Mouse (Mus musculus) lung, postnatal 0 days (tissue): ENCODE measurements at regions not wholly inside any gene's neighbourhood (a gene's known extent, or its start where the extent isn't known, plus 50 kb on each side); places are given as distances from the start of the nearest gene placed in this dataset.

ENCODE experiments used
- ATAC-seq: fragments of 200-750 bp; cut with Nextera tagmentation; 2 replicates; pipeline ENCODE4 v1.8.0; 2017; ENCODE audit warnings: moderate library complexity
- DNase-seq: peaks from one replicate; pipeline ENCODE4 v3.0.0-alpha.2; 2016; ENCODE audit warnings: low spot score
- H3K27ac ChIP-seq: fragments of 300-500 bp; sonication (generic); 2 replicates; pipeline ENCODE4 v1.5.1; 2014; ENCODE audit warnings: antibody characterized with exemption, mild to moderate bottlenecking, low read length, mixed read lengths
- H3K27me3 ChIP-seq: fragments of 300-500 bp; sonication (generic); replicated peaks from 2 replicates; pipeline ENCODE4 v1.6.1; 2014; ENCODE audit warnings: low read length, mixed read lengths; ENCODE audit not compliant: insufficient read depth
- H3K36me3 ChIP-seq: fragments of 300-500 bp; sonication (generic); 2 replicates; pipeline ENCODE4 v1.6.1; 2014; ENCODE audit warnings: low read length, mixed read lengths; ENCODE audit not compliant: insufficient read depth
- H3K4me1 ChIP-seq: fragments of 300-500 bp; sonication (generic); 2 replicates; pipeline ENCODE4 v1.6.1; 2014; ENCODE audit warnings: antibody characterized with exemption, low read depth, low read length, mixed read lengths; ENCODE audit not compliant: insufficient read depth
- H3K4me2 ChIP-seq: fragments of 300-500 bp; sonication (generic); replicated peaks from 2 replicates; pipeline ENCODE4 v1.6.1; 2014; ENCODE audit warnings: low read depth, mild to moderate bottlenecking, low read length, moderate library complexity, mixed read lengths
- H3K4me3 ChIP-seq: fragments of 300-500 bp; sonication (generic); 2 replicates; pipeline ENCODE4 v1.5.1; 2014; ENCODE audit warnings: low read depth, low read length
- H3K9ac ChIP-seq: fragments of 300-500 bp; sonication (generic); replicated peaks from 2 replicates; pipeline ENCODE4 v1.6.1; 2014; ENCODE audit warnings: low read depth, mild to moderate bottlenecking
- H3K9me3 ChIP-seq: fragments of 300-500 bp; sonication (generic); 2 replicates; pipeline ENCODE4 v1.6.1; 2016; ENCODE audit warnings: low read length, mixed read lengths
- CTCF ChIP-seq: IDR thresholded peaks from 2 replicates; pipeline ENCODE4 v1.5.1; 2016; ENCODE audit warnings: antibody characterized with exemption, mild to moderate bottlenecking
- EP300 ChIP-seq: IDR thresholded peaks from 2 replicates; pipeline ENCODE4 v1.6.1; 2016; ENCODE audit warnings: antibody characterized with exemption, mild to moderate bottlenecking, control low read depth
- WGBS: fragments of 180-500 bp; shearing (Covaris S2); extraction: QIAGEN DNeasy Blood & Tissue Kit; methylation state at CpG from one replicate; pipeline ENCODE4 v1.1.7; 2014; 5-methylcytosine and 5-hydroxymethylcytosine counted together

DNA sequence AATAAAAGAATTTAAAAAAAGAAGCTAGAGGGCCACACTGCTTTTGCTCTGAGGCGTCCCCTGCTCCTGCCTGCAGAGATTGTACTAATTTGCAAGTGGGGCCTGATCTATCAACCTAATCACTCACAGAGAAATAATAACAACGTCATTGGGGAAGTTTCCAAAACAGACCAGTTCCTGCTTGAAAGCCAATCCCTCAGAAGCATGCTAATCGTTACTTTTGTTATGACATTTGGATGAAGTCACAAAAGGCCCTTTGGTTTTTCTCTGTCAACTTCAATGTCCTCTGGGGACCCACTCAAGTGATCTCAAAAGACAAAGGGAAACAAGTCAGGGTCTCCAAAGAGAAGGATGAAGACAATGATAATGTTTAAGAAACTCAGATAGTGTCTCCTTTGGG, 72.2 kb upstream of the Srd5a3 start:
- no peak overlapping the region for H3K4me3 ChIP-seq
- no peaks in the 10 kb centered on the region for H3K36me3 ChIP-seq
- 0 out of 2 replicates have a peak, but pooled peaks cover 4% of the 10 kb centered on the region for H3K4me1 ChIP-seq
- WGBS = 46% methylated on average over 3 of the region's 3 CpGs
- no peak overlapping the region for H3K27ac ChIP-seq
- ATAC-seq (no peak), DNase-seq (no peak)
- H3K4me2 ChIP-seq = no peak overlapping the region
- no peaks in the 10 kb centered on the region for H3K27me3 ChIP-seq
- no peaks in the 10 kb centered on the region for H3K9me3 ChIP-seq
- H3K9ac ChIP-seq = no peak overlapping the region
- TF ChIP-seq EP300 (no peak), CTCF (no peak)

DNA sequence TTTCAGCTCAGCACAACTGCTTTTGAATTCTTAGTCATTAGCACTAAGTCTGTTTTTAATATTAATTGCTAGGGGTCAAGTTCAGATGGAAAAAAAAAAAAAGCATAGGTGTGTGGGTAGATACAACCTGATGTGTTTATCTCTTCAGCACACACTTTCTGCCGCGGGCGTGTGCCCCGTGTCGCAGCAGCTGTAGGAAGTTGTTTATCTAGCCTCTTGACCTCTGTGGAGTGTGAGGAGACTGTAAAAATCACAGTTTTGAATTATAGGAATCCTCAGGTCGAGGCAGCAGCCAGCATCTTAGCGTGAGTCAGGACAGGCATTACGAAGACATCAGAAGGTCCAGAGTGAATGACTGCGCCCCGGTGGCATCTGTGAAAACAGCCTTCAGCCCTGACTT, 72.8 kb upstream of the Srd5a3 start:
- no peak overlapping the region for H3K9ac ChIP-seq
- ATAC-seq = no peak
- WGBS = 13% methylated on average over 10 of the region's 10 CpGs

DNA sequence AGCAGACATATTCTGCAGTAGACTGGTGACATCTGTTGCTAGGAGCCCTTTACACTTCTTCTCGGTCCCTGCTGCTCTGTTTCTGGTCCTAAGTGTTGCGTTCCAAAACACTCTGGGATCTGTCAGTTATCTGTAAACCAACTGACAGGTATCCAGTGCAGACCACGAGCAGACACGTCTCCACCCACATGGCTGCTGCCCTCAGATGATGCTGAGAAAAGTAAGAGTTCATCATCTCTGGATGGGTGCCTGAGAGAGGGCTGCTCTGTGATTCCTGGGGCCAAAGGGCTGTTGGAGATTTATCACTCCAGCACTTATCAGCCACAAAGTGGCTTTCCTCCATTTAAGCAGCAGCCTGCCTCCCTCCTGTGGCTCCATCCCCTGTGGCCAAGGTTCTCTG, 74.3 kb upstream of the Srd5a3 start:
- DNase-seq = no peak
- Histone ChIP-seq H3K27ac (no peak overlapping the region), H3K27me3 (no peaks in the 10 kb centered on the region), H3K4me3 (no peak overlapping the region), H3K9ac (no peak overlapping the region), H3K9me3 (no peaks in the 10 kb centered on the region), H3K4me1 (0 out of 2 replicates have a peak, but pooled peaks cover 4% of the 10 kb centered on the region), H3K36me3 (no peaks in the 10 kb centered on the region), H3K4me2 (no peak overlapping the region)
- TF ChIP-seq CTCF (no peak), EP300 (no peak)
- no peak for ATAC-seq
- 31% methylated on average over 4 of the region's 4 CpGs for WGBS

More for the DNA sequence above, 72.8 kb upstream of the Srd5a3 start:
- no peaks in the 10 kb centered on the region for H3K9me3 ChIP-seq
- H3K4me1 ChIP-seq = 0 out of 2 replicates have a peak, but pooled peaks cover 4% of the 10 kb centered on the region
- H3K4me2 ChIP-seq = no peak overlapping the region
- TF ChIP-seq CTCF = no peak
- TF ChIP-seq EP300 = no peak
- H3K27ac ChIP-seq = no peak overlapping the region
- H3K4me3 ChIP-seq = no peak overlapping the region
- DNase-seq = peak; percentile 14
- H3K27me3 ChIP-seq = no peaks in the 10 kb centered on the region
- no peaks in the 10 kb centered on the region for H3K36me3 ChIP-seq

DNA sequence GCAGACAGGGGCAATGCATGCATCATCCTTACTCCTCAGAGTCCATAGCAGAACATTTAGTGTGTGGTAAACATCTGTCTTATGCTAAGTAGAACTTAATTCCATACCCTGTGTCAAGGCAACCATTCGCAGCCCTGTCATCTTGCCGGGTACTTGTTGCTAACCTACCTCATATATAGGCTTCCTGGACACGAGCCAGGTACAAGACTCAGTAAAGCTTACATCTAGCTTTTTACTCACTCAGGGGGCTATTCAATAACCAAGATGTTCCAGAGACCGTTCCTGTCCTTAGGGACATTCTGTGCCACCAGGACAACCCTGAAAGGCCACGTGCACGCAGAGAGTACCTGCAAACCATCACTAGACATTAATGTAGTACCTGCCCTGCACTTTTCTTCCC, 74.8 kb upstream of the Srd5a3 start:
- no peaks in the 10 kb centered on the region for H3K9me3 ChIP-seq
- no peak for DNase-seq
- no peak overlapping the region for H3K4me3 ChIP-seq
- H3K36me3 ChIP-seq = no peaks in the 10 kb centered on the region
- no peak overlapping the region for H3K9ac ChIP-seq
- no peaks in the 10 kb centered on the region for H3K27me3 ChIP-seq
- ATAC-seq = no peak
- H3K27ac ChIP-seq = no peak overlapping the region
- no peak overlapping the region for H3K4me2 ChIP-seq
- WGBS = 53% methylated on average over 6 of the region's 6 CpGs
- no peak for TF ChIP-seq CTCF
- no peak for TF ChIP-seq EP300
- 0 out of 2 replicates have a peak, but pooled peaks cover 4% of the 10 kb centered on the region for H3K4me1 ChIP-seq

DNA sequence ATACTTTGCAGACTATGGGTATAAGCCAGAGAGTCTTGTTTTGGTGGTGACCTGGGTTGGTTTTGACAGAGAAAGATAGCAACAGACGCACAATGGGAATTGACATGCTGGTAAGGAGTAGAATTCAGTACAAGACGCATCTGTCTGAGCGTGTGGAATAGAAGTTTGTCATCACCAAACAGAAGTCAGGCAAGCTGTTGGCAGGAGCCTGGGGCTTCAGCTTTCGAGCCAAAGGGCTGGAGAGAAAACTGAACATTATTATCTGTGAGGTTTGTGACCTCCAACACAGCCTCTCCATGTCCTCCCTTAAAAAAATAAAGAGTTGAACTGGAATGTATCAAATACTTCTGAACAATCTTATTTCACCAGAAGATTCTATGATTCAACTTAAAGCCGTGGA, 75.4 kb upstream of the Srd5a3 start:
- Histone ChIP-seq H3K27ac (no peak overlapping the region), H3K4me3 (no peak overlapping the region), H3K27me3 (no peaks in the 10 kb centered on the region), H3K4me1 (0 out of 2 replicates have a peak, but pooled peaks cover 4% of the 10 kb centered on the region), H3K9ac (no peak overlapping the region), H3K36me3 (no peaks in the 10 kb centered on the region), H3K9me3 (no peaks in the 10 kb centered on the region), H3K4me2 (no peak overlapping the region)
- peak; percentile 25 for DNase-seq
- 53% methylated on average over 5 of the region's 5 CpGs for WGBS
- no peak for TF ChIP-seq CTCF
- TF ChIP-seq EP300 = no peak
- ATAC-seq = no peak

DNA sequence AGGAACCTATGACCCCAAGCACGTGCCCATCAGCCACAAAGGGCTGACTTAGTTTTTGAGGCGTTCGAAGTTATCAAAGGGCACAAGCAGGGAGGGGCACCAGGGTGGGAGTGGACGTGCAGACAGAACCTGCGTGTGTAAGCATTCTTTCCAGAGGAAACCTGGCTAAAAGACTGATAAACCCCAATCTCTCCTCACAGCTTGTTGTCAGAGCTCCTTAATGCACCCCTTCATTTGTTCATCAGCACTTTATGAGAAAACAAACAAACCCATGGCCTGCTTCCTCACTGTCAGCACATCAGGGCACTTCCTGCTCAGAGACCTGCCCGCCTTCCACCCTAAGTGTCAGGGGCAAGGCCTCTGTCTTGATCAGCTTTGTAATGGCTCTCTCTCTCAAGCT, 76.6 kb upstream of the Srd5a3 start:
- Histone ChIP-seq H3K9me3 (no peaks in the 10 kb centered on the region), H3K4me1 (0 out of 2 replicates have a peak, but pooled peaks cover 4% of the 10 kb centered on the region), H3K4me3 (no peak overlapping the region), H3K9ac (no peak overlapping the region), H3K27me3 (no peaks in the 10 kb centered on the region), H3K4me2 (no peak overlapping the region), H3K36me3 (no peaks in the 10 kb centered on the region), H3K27ac (no peak overlapping the region)
- TF ChIP-seq EP300 (no peak), CTCF (no peak)
- 40% methylated on average over 6 of the region's 6 CpGs for WGBS
- ATAC-seq (no peak), DNase-seq (no peak)

DNA sequence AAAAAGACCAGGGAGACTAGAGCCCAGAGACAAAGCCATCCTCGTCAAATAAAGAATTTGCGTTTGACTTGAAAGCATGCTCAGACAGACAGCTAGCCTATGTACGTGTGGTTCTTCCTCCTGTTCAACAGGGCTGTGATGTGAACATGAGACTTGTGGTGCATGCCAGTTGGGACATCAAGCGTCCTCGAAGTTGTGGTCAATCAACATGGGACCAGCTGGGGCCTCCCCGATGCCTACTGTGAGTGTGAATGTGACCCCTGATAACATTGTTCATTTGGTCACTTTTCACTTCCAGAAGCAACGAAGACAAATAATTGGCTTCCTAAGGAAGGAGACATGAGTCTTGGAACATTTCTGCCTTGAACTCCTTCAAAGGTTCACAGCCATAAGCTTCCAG, 79.8 kb upstream of the Kdr start:
- no peak for TF ChIP-seq CTCF
- TF ChIP-seq EP300 = no peak
- Histone ChIP-seq H3K9ac (no peak overlapping the region), H3K36me3 (no peaks in the 10 kb centered on the region), H3K9me3 (no peaks in the 10 kb centered on the region), H3K4me1 (no peaks in the 10 kb centered on the region), H3K4me2 (no peak overlapping the region), H3K27me3 (no peaks in the 10 kb centered on the region), H3K4me3 (no peak overlapping the region), H3K27ac (no peak overlapping the region)
- 68% methylated on average over 7 of the region's 7 CpGs for WGBS
- ATAC-seq (no peak), DNase-seq (no peak)
